21 mouse cellular contexts compared by ENCODE assay signal in genomic region chr2:21260060-21260459, GRCm38 (mm10). TPM values are rescaled to one million over a fixed set of nuclear protein-coding genes. Genes with fewer than 3 reads are reported as not detected.
A peak's percentile ranks its signal among the peaks of the same experiment; 100 is the strongest.
DNase-seq lines count a peak whose midpoint lies in the region; ATAC-seq and TF ChIP-seq lines count a peak whose summit lies in the region.
"Had no signal": no experiment of that assay in that cellular context is flagged by ENCODE, and none has a peak within 500 bp of the region (broad histone marks: within the 10 kb centered on the region; RNA-seq: fewer than 3 reads in every experiment).

No protein-coding gene starts in this region.

- no peak for ATAC-seq in heart, embryonic 13.5 days (ENCODE audit: extremely low read depth, insufficient number of reproducible peaks, low FRiP score, low TSS enrichment)
- peak; percentile 53 for ATAC-seq in lung, embryonic 14.5 days (ENCODE audit: insufficient read depth)
- ATAC-seq: CD4-positive, CD25-positive, alpha-beta regulatory T cell, adult 4 months; inflammation-experienced regulatory T-cells, adult 6 months; Patski had no signal

- no peak for TF ChIP-seq CTCF in lung, embryonic 14.5 days (IDR thresholded peaks at IDR 0.05; ENCODE audit: low read depth)
- no peak for TF ChIP-seq CTCF in brain, embryonic 14.5 days (IDR thresholded peaks at IDR 0.05; ENCODE audit: borderline replicate concordance, extremely low read depth, insufficient read depth, insufficient read length)

- H3K9ac ChIP-seq in heart, embryonic 13.5 days, result 0 out of 2 replicates have a peak overlapping the region, but pooled peaks have one; percentile 19
- H3K9ac ChIP-seq in lung, embryonic 14.5 days, result no peak overlapping the region
- H3K9ac ChIP-seq: liver, embryonic 14.5 days; neural tube, embryonic 13.5 days had no signal

- H3K27ac ChIP-seq in heart, embryonic 13.5 days (replicated peaks), result peak overlapping the region; percentile 39; the same call in 1 of the 2 replicates
- no peak overlapping the region for H3K27ac ChIP-seq in lung, embryonic 14.5 days (ENCODE audit: low read depth)
- H3K27ac ChIP-seq: liver, embryonic 14.5 days; macrophage; neural tube, embryonic 13.5 days had no signal

- no peaks in the 10 kb centered on the region; the same call in 1 of the 2 replicates for H3K27me3 ChIP-seq in heart, embryonic 13.5 days (replicated peaks)
- H3K27me3 ChIP-seq in lung, embryonic 14.5 days (ENCODE audit: insufficient read depth, low read length), result no peaks in the 10 kb centered on the region
- H3K27me3 ChIP-seq: neural tube, embryonic 13.5 days; Patski had no signal

- H3K4me3 ChIP-seq in heart, embryonic 13.5 days, result no peak overlapping the region
- no peak overlapping the region for H3K4me3 ChIP-seq in lung, embryonic 14.5 days (ENCODE audit: low read depth, low read length)
- H3K4me3 ChIP-seq: neural tube, embryonic 13.5 days had no signal

- TF ChIP-seq POLR2A in brain, embryonic 14.5 days (IDR thresholded peaks at IDR 0.05; ENCODE audit: borderline replicate concordance, extremely low read depth, insufficient read depth, insufficient read length, poor library complexity, severe bottlenecking), result no peak

- peak; percentile 59 to 61 for DNase-seq in cerebellum, postnatal 14 days
- DNase-seq in cerebellum, adult 8-10 months, result no peak
- no peak for DNase-seq in heart, adult 9 months (ENCODE audit: low spot score in 2 of 2)
- DNase-seq in lung, embryonic 14.5 days, result peak; percentile 22
- DNase-seq in lung, postnatal 10 days, result no peak
- DNase-seq in brain, embryonic 14.5 days (ENCODE audit: low read depth), result peak; percentile 69
- DNase-seq: adrenal gland, adult 8-10 months; cerebellum, postnatal 25 days; embryo, embryonic 11 days; kidney, adult 2 months; kidney, postnatal 10 days; right cerebral cortex, adult 18-20 months; thymus, postnatal 25 days had no signal

- no peaks in the 10 kb centered on the region for H3K36me3 ChIP-seq in heart, embryonic 13.5 days
- no peaks in the 10 kb centered on the region for H3K36me3 ChIP-seq in lung, embryonic 14.5 days (ENCODE audit: insufficient read depth)
- H3K36me3 ChIP-seq: neural tube, embryonic 13.5 days had no signal

- peaks cover 32% of the 10 kb centered on the region for H3K4me1 ChIP-seq in heart, embryonic 13.5 days
- no peaks in the 10 kb centered on the region for H3K4me1 ChIP-seq in lung, embryonic 14.5 days (ENCODE audit: insufficient read depth)

- no peaks in the 10 kb centered on the region for H3K9me3 ChIP-seq in heart, embryonic 13.5 days
- H3K9me3 ChIP-seq in lung, embryonic 14.5 days (ENCODE audit: low read depth, low read length), result no peaks in the 10 kb centered on the region
- H3K9me3 ChIP-seq: neural tube, embryonic 13.5 days had no signal

- 19% methylated on average over 4 of the region's 4 CpGs for WGBS in heart, embryonic 13.5 days
- WGBS in lung, embryonic 14.5 days, result 53% methylated on average over 4 of the region's 4 CpGs

- no peak overlapping the region for H3K4me2 ChIP-seq in heart, embryonic 13.5 days
- H3K4me2 ChIP-seq in lung, embryonic 14.5 days, result no peak overlapping the region
- H3K4me2 ChIP-seq: midbrain, embryonic 11.5 days; neural tube, embryonic 13.5 days had no signal

RNA-seq across cellular contexts. Expression of gene Thnsl1, which starts 54.5 kb away (rescaled TPM):
- polyA plus RNA-seq in heart, embryonic 13.5 days (2015; fragmentation: Nextera tagmentation; extraction: Ambion mirVana), result 6.0 and 7.3 TPM in 2 replicates
- 7.3 and 8.5 TPM in 2 replicates for polyA plus RNA-seq in lung, embryonic 14.5 days (2014; fragmentation: Nextera tagmentation; extraction: Ambion mirVana)
- polyA plus RNA-seq in brain, embryonic 14.5 days (2012; rRNA removed), result 15.4 and 15.7 TPM in 2 replicates

RNA-seq across cellular contexts. Expression of gene Enkur, which starts 54.9 kb away (rescaled TPM):
- polyA plus RNA-seq in heart, embryonic 13.5 days (2015; fragmentation: Nextera tagmentation; extraction: Ambion mirVana), result 1.1 and 1.9 TPM in 2 replicates
- 0.45 and 1.0 TPM in 2 replicates for polyA plus RNA-seq in lung, embryonic 14.5 days (2014; fragmentation: Nextera tagmentation; extraction: Ambion mirVana)
- polyA plus RNA-seq in brain, embryonic 14.5 days (2012; rRNA removed), result 2.4 and 4.7 TPM in 2 replicates
- polyA plus RNA-seq: macrophage had no signal

Comparison
In these comparisons a context has a peak if more than half of its experiments do, and no peak if none do; other contexts are left out.
1. DNase-seq: peak in cerebellum, postnatal 14 days (2 of 2), lung, embryonic 14.5 days (single experiment) and brain, embryonic 14.5 days (single experiment); none in cerebellum, adult 8-10 months (single experiment), heart, adult 9 months (0 of 2) and lung, postnatal 10 days (single experiment).